Mouse (Mus musculus) stomach, postnatal 0 days (tissue): ENCODE results near the gene Tmem161a.

Experiments used
- CTCF ChIP-seq: IDR thresholded peaks from 2 replicates; pipeline ENCODE4 v1.5.1; 2016; ENCODE audit warnings: antibody characterized with exemption, low read depth, mild to moderate bottlenecking, moderate library complexity
- EP300 ChIP-seq: optimal IDR thresholded peaks from 2 replicates; pipeline ENCODE3; 2016; ENCODE audit warnings: antibody characterized with exemption

DNA sequence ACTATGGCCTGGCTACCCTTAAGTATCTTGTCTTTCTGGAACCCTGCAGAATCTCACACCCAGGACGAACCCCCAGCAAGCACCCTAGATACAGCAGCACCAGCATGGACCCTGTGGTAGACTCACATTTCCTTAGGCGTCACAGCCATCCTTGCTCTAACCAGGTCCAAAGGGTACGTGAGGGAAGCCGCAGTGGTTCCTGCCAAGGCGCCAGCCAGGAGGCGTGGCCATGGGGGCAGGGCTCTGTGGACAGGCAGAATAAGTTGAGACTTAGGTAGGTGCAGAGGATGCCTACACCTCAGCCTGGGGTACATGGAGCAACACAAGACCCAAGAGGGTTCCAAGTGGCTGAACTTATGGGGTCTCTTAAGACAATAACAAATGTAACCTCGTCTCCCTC is 16.6 kb downstream of the Tmem161a start:
- TF ChIP-seq CTCF = no peak
- TF ChIP-seq EP300 = no peak
